In the genomic region with DNA sequence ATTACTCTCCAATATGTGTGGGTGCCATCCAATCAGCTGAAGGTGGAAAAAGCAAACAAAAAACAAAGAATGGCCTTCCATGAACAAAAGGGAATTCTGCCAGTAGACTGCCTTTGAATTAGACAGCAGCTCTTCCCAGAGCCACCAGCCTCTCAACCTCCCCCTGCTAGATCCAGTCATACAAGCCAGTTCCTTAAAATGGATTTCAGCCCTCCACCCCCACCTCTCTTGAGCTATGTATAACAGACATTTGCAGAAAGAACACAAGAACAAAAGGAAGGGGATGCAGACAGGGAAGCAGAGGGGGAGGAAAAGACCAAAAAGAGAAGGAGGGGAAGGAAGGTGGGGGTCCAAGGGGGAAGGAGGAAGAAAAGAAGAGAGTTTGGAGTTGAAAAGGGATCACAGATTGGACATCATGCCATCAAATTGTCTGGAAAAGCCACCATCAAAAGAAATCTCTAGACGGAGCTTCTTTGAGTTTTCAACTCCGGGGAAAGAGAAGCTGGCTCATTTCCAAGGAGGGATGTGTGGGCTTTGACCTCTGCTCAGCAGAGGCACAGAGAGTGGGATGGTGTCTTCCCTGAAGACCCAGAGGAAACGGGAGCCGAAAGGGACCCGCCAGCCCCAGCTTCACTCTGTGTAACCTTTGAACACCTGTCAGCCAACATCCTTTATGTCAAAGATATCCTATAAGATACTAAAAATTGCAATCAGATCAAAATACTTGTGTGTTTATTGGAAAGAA, we compare ENCODE assay signal across 12 mouse cellular contexts.
A peak's percentile ranks its signal among the peaks of the same experiment; 100 is the strongest.
DNase-seq lines count a peak whose midpoint lies in the region; ATAC-seq and TF ChIP-seq lines count a peak whose summit lies in the region.
"Had no signal": no experiment of that assay in that cellular context is flagged by ENCODE, and none has a peak within 500 bp of the region (broad histone marks: within the 10 kb centered on the region; RNA-seq: fewer than 3 reads in every experiment).

No protein-coding gene starts in this region.

- no peaks in the 10 kb centered on the region for H3K36me3 ChIP-seq in kidney, postnatal 0 days (ENCODE audit: insufficient read depth, low read length)
- H3K36me3 ChIP-seq in hindbrain, embryonic 15.5 days = no peaks in the 10 kb centered on the region

- ATAC-seq in kidney, postnatal 0 days (replicated peaks; ENCODE audit: low FRiP score, low read depth) = no peak
- no peak for ATAC-seq in hindbrain, embryonic 15.5 days (ENCODE audit: low FRiP score, low read depth)
- ATAC-seq: inflammation-experienced regulatory T-cells, adult 6 months had no signal

- no peak overlapping the region for H3K27ac ChIP-seq in kidney, postnatal 0 days
- 0 out of 2 replicates have a peak overlapping the region, but pooled peaks have one; percentile 3 for H3K27ac ChIP-seq in hindbrain, embryonic 15.5 days (replicated peaks)
- H3K27ac ChIP-seq: heart, adult 2 months had no signal

- no peak for TF ChIP-seq CTCF in kidney, postnatal 0 days (IDR thresholded peaks at IDR 0.05; ENCODE audit: low read depth)

- H3K4me1 ChIP-seq in kidney, postnatal 0 days (replicated peaks; ENCODE audit: insufficient read depth, low read length) = no peaks in the 10 kb centered on the region
- peaks cover 12% of the 10 kb centered on the region; the same call in 1 of the 2 replicates for H3K4me1 ChIP-seq in hindbrain, embryonic 15.5 days (replicated peaks)

- H3K4me2 ChIP-seq in kidney, postnatal 0 days (ENCODE audit: low read length) = no peak overlapping the region
- H3K4me2 ChIP-seq in hindbrain, embryonic 15.5 days = no peak overlapping the region

- H3K4me3 ChIP-seq in kidney, postnatal 0 days (replicated peaks; ENCODE audit: low read depth, low read length) = no peak overlapping the region
- H3K4me3 ChIP-seq in hindbrain, embryonic 15.5 days = no peak overlapping the region
- H3K4me3 ChIP-seq: heart, adult 2 months had no signal

- no peak overlapping the region for H3K9ac ChIP-seq in kidney, postnatal 0 days (ENCODE audit: low read depth, low read length)
- H3K9ac ChIP-seq in hindbrain, embryonic 15.5 days = no peak overlapping the region

- peak; percentile 35 for DNase-seq in kidney, postnatal 0 days (ENCODE audit: low spot score)
- no peak for DNase-seq in kidney, adult 9 months
- DNase-seq in Muller cell, postnatal 12 days (ENCODE audit: inconsistent ontology term) = peak; percentile 10
- peak; percentile 25 for DNase-seq in embryo, embryonic 10 days (ENCODE audit: low spot score)
- no peak for DNase-seq in adrenal gland, postnatal 14 days
- DNase-seq in liver = no peak
- DNase-seq in cerebellum, postnatal 25 days = no peak
- DNase-seq: cerebellum, postnatal 36 days; heart, adult 2 months; lung, postnatal 36 days had no signal

- 23% methylated on average over 5 of the region's 5 CpGs for WGBS in kidney, postnatal 0 days
- WGBS in hindbrain, embryonic 15.5 days = 30% methylated on average over 5 of the region's 5 CpGs

- no peaks in the 10 kb centered on the region for H3K27me3 ChIP-seq in kidney, postnatal 0 days (ENCODE audit: insufficient read depth, low read length)
- H3K27me3 ChIP-seq in hindbrain, embryonic 15.5 days = no peaks in the 10 kb centered on the region

- H3K9me3 ChIP-seq in kidney, postnatal 0 days (replicated peaks; ENCODE audit: low read length) = no peaks in the 10 kb centered on the region
- H3K9me3 ChIP-seq in hindbrain, embryonic 15.5 days = no peaks in the 10 kb centered on the region

Comparison
In these comparisons a context has a peak if more than half of its experiments do, and no peak if none do; other contexts are left out.
1. DNase-seq: peak in kidney, postnatal 0 days (single experiment), Muller cell, postnatal 12 days (single experiment) and embryo, embryonic 10 days (single experiment); none in kidney, adult 9 months (single experiment), adrenal gland, postnatal 14 days (single experiment), liver (single experiment) and cerebellum, postnatal 25 days (0 of 2).